Mouse (Mus musculus) bone marrow macrophage, adult 2 months (primary cell): ENCODE results near the gene Gm44805.

Experiments
- CTCF ChIP-seq: IDR thresholded peaks from 2 replicates; pipeline ENCODE4 v1.5.1; 2012; ENCODE audit warnings: low read depth, mild to moderate bottlenecking, low read length, moderate library complexity
- POLR2A ChIP-seq: IDR thresholded peaks from 2 replicates; pipeline ENCODE4 v1.6.1; 2012; ENCODE audit warnings: mild to moderate bottlenecking, low read depth, low read length, borderline replicate concordance

GRCm38 (mm10) chr7:19700299-19701068 lies 19.3 kb upstream of the Gm44805 start:
- TF ChIP-seq POLR2A, result no peak
- TF ChIP-seq CTCF, result no peak
